Mouse (Mus musculus) ES-E14 (cell line): ENCODE measurements around the gene Dhx36. TPM values are rescaled to one million over a fixed set of nuclear protein-coding genes. Genes with fewer than 3 reads are reported as not detected.

ENCODE experiments used
- DNase-seq: peaks from one replicate; pipeline ENCODE4 v3.0.0-alpha.2; 2013; ENCODE audit warnings: low read depth, low spot score
- H3K27ac ChIP-seq: 2 replicates; pipeline ENCODE4 v1.5.1; 2012; ENCODE audit warnings: low read depth, mild to moderate bottlenecking, low read length, moderate library complexity, mixed read lengths; ENCODE audit not compliant: poor library complexity, insufficient read depth, severe bottlenecking
- H3K36me3 ChIP-seq: 2 replicates; pipeline ENCODE4 v1.6.1; 2012; ENCODE audit warnings: mild to moderate bottlenecking, low read length, moderate library complexity, mixed read lengths; ENCODE audit not compliant: control insufficient read depth, poor library complexity, insufficient read depth, severe bottlenecking
- H3K4me1 ChIP-seq, 2 experiments: fragments of 150-350 bp in 1 of 2; sonication (generic) in 1 of 2; 2 replicates each; pipeline ENCODE4 v1.6.1; 2012; ENCODE audit warnings: low read length in 2 of 2, mild to moderate bottlenecking in 1 of 2, mixed read lengths in 1 of 2; ENCODE audit not compliant: control insufficient read depth in 2 of 2, insufficient read depth in 2 of 2, poor library complexity in 1 of 2
- H3K4me3 ChIP-seq, 2 experiments: fragments of 150-350 bp in 1 of 2; sonication (generic) in 1 of 2; 2 replicates each; pipeline ENCODE4 v1.5.1; 2012; ENCODE audit warnings: low read length in 2 of 2, low read depth in 1 of 2, mild to moderate bottlenecking in 1 of 2, mixed read lengths in 1 of 2; ENCODE audit not compliant: insufficient read depth in 1 of 2, poor library complexity in 1 of 2, severe bottlenecking in 1 of 2
- H3K9ac ChIP-seq: 2 replicates; pipeline ENCODE4 v1.6.1; 2012; ENCODE audit warnings: low read depth, mild to moderate bottlenecking, low read length, mixed read lengths; ENCODE audit not compliant: poor library complexity, insufficient read depth, severe bottlenecking
- H3K9me3 ChIP-seq: fragments of 150-350 bp; sonication (generic); 2 replicates; pipeline ENCODE4 v1.6.1; 2012; ENCODE audit warnings: low read depth, mild to moderate bottlenecking, low read length; ENCODE audit not compliant: control insufficient read depth, insufficient read depth
- CHD2 ChIP-seq: IDR thresholded peaks from 2 replicates; pipeline ENCODE4 v1.6.1; 2014; ENCODE audit warnings: mild to moderate bottlenecking, low read depth, low read length, inconsistent platforms
- HCFC1 ChIP-seq: IDR thresholded peaks from 2 replicates; pipeline ENCODE4 v1.6.1; 2012; ENCODE audit warnings: low read length, inconsistent platforms, borderline replicate concordance; ENCODE audit not compliant: insufficient read depth
- MAFK ChIP-seq: IDR thresholded peaks from 2 replicates; pipeline ENCODE4 v1.6.1; 2014; ENCODE audit warnings: mild to moderate bottlenecking, low read depth, low read length, inconsistent platforms; ENCODE audit not compliant: insufficient read depth
- ZC3H11A ChIP-seq: IDR thresholded peaks from 2 replicates; pipeline ENCODE4 v1.6.1; 2012; ENCODE audit warnings: low read depth, mild to moderate bottlenecking, inconsistent platforms, low read length, borderline replicate concordance
- ZNF384 ChIP-seq: IDR thresholded peaks from 2 replicates; pipeline ENCODE4 v1.6.1; 2012; ENCODE audit warnings: low read depth, low read length, inconsistent platforms
- in situ Hi-C, 2 experiments: fragments of 600-800 bp; cut with MboI; formaldehyde crosslinking; loops; one replicate each; pipeline ENCODE4 v1.15.1; 2025; ENCODE audit warnings: low sequenced_read_pairs in 2 of 2, inconsistent platforms in 1 of 2; ENCODE audit not compliant: unreplicated experiment in 2 of 2
- total RNA-seq: library from RNA; depleted of rRNA; stranded (reverse); fragments of 300-350 nt; gene quantifications from 2 replicates; pipeline ENCODE4 v1.2.3, GENCODE M21; 2012

Dhx36 gene
- total RNA-seq, 1 experiment = 37.8 TPM

DNA sequence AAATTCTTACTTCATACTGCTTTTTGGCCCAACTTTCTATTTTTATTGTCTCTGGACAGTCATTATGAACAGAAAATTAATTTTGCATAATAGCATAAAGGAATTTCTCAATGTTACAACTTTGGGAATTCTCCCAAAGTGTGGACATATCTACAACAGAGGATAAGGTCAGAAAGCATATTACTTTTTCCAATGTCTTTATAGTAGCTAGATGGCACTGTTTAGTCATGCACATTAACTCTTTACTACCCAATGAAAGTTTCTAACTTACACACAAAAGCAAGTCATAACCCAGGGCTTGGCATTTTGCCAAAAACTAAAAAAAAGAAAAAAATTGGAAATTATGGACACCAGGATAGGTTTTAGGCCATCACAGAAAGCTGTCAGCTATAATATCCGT is 36.6 kb downstream of the Dhx36 start:
- no peak for DNase-seq
- H3K4me3 ChIP-seq = no peak overlapping the region
- in situ Hi-C loops = no loop called here
- H3K4me1 ChIP-seq = no peaks in the 10 kb centered on the region
- no peak overlapping the region for H3K9ac ChIP-seq
- H3K9me3 ChIP-seq = no peaks in the 10 kb centered on the region
- TF ChIP-seq MAFK = no peak
- TF ChIP-seq HCFC1 = no peak
- TF ChIP-seq CHD2 = no peak
- no peak for TF ChIP-seq ZNF384
- no peak for TF ChIP-seq ZC3H11A
- H3K27ac ChIP-seq = no peak overlapping the region
- peaks cover 14% of the 10 kb centered on the region for H3K36me3 ChIP-seq

DNA sequence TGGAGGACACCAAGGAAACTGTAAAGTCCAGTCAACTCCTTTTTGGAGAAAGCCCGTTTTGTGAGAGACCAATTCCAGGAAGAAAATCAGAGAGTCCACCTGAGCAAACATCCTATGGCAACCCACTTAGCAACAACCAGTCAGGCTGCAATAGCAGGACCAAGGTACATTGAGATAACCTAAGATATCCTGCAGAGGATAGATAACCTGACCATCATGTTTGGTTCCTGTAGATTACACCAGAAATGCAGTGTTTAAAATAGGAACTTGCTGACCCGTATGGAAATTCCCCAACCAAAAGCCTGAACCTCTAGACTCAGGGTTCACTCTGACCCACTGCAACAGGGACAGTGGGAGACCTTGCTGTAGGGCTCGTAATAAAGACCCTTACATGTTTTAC is 42.5 kb downstream of the Dhx36 start:
- Histone ChIP-seq H3K4me3 (no peak overlapping the region), H3K9ac (no peak overlapping the region), H3K36me3 (peaks cover 12% of the 10 kb centered on the region), H3K9me3 (no peaks in the 10 kb centered on the region), H3K27ac (no peak overlapping the region), H3K4me1 (no peaks in the 10 kb centered on the region)
- in situ Hi-C loops = no loop called here
- TF ChIP-seq MAFK (no peak), HCFC1 (no peak), ZC3H11A (no peak), ZNF384 (no peak), CHD2 (no peak)
- no peak for DNase-seq

DNA sequence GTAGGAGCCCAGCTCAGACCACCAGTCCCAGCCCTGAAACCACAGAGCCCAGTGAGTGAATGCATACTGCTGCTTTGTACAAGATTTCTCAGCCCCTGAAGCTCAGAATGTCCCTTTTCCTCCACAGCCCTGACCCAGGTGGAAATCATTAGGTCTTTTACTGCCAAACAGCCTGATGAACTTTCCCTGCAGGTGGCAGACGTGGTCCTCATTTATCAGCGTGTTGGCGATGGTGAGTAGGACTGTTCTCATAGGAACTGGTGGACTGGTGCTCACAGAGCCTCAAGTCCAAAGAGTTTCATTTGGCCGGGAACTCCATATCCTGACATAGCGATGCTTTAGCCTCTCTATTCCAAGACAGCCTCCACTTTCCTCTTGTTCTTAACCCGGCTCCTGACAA is 47.3 kb downstream of the Dhx36 start:
- H3K9ac ChIP-seq = no peak overlapping the region
- DNase-seq = no peak
- peaks cover 3% of the 10 kb centered on the region; the same call in 1 of the 2 replicates for H3K36me3 ChIP-seq
- no peak for TF ChIP-seq ZNF384
- no peak for TF ChIP-seq MAFK
- no peak for TF ChIP-seq ZC3H11A
- no peak for TF ChIP-seq HCFC1
- TF ChIP-seq CHD2 = no peak
- in situ Hi-C loops = loop anchor here in 1 of 2 experiments (10.0 kb wide), 1 partner anchor 235 kb away; no protein-coding TSS in a partner anchor
- no peak overlapping the region for H3K27ac ChIP-seq
- H3K4me3 ChIP-seq = no peak overlapping the region
- H3K4me1 ChIP-seq = no peaks in the 10 kb centered on the region; a peak in 1 of 4 replicates
- no peaks in the 10 kb centered on the region for H3K9me3 ChIP-seq

DNA sequence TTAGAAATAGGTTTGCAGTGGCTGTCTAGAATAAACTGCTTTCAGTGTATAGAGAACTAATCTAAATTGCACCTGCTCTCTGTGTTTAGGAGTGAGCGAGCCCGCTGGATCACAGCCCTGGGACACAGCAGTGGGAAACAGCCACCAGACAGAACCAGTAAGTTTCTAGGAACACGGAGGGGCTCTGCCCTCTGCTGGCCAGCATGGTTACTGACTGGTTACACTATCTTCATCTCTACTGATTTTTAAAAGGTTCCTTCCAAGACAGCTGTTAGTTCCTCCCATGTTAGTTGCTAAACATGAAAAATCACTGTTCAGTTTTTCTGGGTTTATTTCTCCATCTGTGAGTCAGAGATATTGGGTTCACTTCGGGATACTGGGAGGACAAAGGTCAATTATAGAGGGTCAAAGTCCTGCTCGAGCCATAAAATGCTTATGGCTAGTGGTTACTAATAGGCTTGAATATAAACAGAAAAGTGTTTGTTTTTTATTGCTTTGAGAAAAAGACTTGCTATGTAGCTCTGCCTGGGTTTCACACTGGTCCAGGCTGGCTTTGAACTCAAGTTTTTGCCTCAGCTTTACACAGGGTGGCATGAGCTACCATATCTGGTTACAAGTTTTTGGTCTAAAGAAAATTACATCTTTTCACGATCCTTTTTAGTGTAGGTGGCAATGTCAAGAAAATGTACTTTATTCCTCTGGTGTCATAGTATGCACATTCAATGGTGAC is 48.4 kb downstream of the Dhx36 start:
- TF ChIP-seq HCFC1 = no peak
- TF ChIP-seq ZC3H11A = peak; percentile 24; the same call in 1 of the 2 replicates
- no peak overlapping the region for H3K9ac ChIP-seq
- no peak overlapping the region for H3K4me3 ChIP-seq
- H3K4me1 ChIP-seq = no peaks in the 10 kb centered on the region; a peak in 1 of 4 replicates
- in situ Hi-C loops = loop anchor here in 1 of 2 experiments (10.0 kb wide), 1 partner anchor 234 kb away; no protein-coding TSS in a partner anchor
- H3K9me3 ChIP-seq = no peaks in the 10 kb centered on the region
- DNase-seq = peak; percentile 35
- H3K27ac ChIP-seq = no peak overlapping the region
- peaks cover 3% of the 10 kb centered on the region; the same call in 1 of the 2 replicates for H3K36me3 ChIP-seq
